Mouse (Mus musculus) frontal cortex, adult 2 months (tissue): ENCODE data around the gene Nkain2. TPM values are rescaled to one million over a fixed set of nuclear protein-coding genes. Genes with fewer than 3 reads are reported as not detected.

Experiments used
- DNase-seq, 2 experiments: peaks; one replicate each; pipeline ENCODE4 v3.0.0; 2022; ENCODE audit warnings: low spot score in 1 of 2; ENCODE audit errors: extremely low spot score in 1 of 2
- polyA plus RNA-seq: library from polyadenylated mRNA; depleted of rRNA; stranded (reverse); fragments of >200 nt; gene quantifications from 2 replicates; pipeline ENCODE4 v1.2.3, GENCODE M21; 2012; rRNA removed

Nkain2 gene
- polyA plus RNA-seq, 1 experiment: 38.2 TPM

DNA sequence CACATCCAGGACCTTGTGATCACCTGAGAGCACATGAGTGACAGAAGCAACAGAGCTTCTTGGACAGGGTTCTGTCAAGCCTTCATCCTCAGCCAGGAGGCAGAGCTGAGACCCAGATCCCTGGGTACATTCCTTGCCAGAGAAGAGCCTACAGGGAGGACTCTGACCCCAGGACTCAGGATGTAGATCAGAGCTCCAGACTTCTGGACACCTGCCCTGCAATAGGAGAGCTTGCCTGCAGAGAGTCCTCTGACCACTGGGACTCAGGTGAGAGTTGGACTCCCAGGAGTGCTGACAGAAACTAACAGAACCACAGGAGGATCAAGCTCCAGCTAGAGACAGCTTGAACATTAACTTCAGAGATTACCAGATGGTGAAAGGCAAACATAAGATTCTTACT lies 1162.2 kb downstream of the Nkain2 start:
- DNase-seq: no peak

DNA sequence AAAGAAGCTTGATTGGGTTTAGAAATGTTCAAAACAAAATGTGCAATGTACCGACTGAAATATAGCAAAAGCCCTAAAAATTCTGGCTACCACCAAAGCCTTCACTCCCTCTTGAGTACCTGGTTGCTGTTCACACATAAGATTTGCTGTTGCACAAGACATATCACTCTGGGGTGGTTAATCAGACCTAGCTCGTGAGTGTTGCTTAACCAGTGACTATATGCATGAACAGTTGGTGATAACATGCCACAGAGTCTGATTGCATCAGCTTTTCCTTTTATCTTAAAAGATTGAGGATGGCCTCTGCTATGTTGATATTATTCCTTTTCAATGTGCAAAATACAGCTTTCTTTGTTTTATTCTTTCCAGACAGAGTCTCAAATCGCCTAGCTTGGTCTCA lies 1243.0 kb downstream of the Nkain2 start:
- no peak for DNase-seq

DNA sequence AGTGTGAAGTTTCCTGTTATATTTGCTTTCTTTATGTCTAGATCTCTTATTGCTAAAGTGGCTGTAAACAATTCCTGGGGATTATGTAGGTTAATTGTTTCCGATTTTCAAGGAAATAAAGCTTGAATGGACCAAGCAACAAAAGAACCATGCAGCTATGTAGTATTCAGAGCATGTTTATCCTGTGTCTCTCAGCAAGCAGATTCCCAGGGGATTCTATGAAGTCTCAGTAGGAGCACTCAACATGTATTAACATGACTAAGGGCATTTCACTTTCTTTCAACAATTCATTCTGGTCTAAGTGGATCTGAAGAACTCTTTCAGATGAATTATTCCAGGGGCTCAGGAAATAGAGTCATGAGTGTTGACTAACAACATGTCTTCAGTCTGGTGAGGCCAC lies 1244.2 kb downstream of the Nkain2 start:
- no peak for DNase-seq

Other genes starting within 250 kb of the Nkain2 start
- gene Trdn, start 190.1 kb upstream of the Nkain2 start, polyA plus RNA-seq: 5.4 and 5.5 TPM in 2 replicates